Mouse (Mus musculus) frontal cortex, adult (tissue): ENCODE measurements around the gene Nrros.
"Not testable (repeated sequence)": the region's sequence is repeated elsewhere in the genome, so short reads cannot be mapped to it uniquely, and the experiment has no call there.

ENCODE experiments used
- ATAC-seq: cut with Nextera tagmentation; 2 replicates; pipeline ENCODE4 v1.9.2; 2017; ENCODE audit warnings: mild to moderate bottlenecking, moderate library complexity, mixed read lengths; ENCODE audit not compliant: low TSS enrichment

Gene Nrros

DNA sequence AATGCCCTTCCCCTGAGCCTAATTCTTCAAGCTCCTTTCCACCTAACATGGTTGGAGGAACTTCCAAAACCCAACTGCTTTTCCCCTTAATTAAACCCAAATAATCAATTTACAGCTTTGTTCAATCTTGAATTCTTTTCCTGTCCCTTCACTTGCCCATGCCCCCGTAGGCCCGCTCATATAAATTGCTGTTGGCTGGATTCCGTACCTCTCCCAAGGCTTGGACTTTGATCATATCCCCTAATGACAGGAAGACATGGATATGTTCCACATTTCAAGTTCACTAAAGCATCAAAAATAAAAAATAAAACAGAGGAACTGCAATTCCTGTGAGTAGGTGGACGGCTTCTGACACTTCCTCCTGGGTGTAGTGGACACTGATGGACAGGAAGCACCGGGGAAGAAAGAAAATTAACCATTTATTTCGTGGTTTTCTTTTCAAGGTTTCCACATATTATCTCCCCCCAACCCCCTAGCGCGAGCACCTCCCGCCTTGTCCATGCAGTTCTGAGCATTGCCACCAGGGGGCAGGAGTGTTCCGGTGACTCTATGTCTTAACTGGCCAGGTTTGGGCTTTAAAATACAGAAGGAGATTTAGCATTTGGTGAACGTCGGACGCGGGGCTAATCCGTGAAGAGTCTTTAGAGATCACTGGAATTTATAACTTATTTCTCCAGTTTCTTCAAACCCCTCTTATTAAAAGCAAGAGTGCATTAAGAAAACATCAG, 50.3 kb downstream of the Nrros start:
- ATAC-seq = no peak

DNA sequence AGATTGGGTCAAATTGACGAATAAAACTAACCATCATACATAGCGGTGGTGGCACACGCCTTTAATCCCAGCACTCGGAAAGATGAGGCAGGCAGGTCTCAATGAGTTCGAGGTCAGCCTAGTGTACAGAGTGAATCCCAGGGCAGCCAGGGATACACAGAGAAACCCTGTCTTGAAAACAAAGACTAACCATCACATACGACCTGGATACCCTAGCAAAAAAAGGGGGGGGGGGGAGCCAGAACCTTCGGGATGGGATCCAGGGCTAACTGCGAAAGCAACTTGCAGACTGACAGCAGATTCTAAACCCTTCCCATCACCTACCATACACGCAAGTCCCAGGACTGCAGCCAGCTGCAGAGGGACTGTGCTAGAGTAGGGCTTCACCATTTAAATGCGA, 51.0 kb downstream of the Nrros start:
- no peak for ATAC-seq

DNA sequence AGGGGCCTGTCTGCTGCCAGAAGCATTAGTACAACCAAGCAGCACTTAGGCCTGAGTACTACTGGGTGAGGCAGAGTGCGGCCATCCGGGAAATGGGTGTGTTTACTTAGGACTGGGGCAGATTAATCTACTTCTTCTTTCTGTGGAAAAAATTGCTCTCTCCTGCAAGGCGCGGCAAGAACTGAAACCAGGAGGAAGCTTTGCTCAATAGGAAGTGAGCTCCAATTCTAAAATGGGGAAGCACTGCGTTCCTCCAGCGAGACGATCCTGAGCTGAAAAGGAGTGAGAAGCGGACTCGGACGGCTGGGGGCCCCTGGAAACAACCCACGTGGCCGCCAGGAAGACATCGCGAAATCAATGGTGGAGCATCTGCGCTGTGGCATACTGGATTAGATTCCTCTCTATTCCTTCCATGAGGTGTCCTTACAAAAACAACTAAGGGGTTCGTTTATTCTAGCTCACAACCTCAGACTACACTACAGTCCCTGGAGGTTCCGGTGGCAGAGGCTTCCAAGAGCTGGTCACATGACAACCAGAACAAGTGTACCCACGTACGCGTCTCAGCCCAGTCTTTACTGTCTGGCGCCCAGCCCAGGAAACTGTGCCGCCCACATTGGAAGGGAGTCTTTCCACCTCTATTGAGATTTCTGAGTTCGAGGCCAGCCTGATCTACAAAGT, 51.7 kb downstream of the Nrros start:
- peak; percentile 56; the same call in 1 of the 2 replicates for ATAC-seq

DNA sequence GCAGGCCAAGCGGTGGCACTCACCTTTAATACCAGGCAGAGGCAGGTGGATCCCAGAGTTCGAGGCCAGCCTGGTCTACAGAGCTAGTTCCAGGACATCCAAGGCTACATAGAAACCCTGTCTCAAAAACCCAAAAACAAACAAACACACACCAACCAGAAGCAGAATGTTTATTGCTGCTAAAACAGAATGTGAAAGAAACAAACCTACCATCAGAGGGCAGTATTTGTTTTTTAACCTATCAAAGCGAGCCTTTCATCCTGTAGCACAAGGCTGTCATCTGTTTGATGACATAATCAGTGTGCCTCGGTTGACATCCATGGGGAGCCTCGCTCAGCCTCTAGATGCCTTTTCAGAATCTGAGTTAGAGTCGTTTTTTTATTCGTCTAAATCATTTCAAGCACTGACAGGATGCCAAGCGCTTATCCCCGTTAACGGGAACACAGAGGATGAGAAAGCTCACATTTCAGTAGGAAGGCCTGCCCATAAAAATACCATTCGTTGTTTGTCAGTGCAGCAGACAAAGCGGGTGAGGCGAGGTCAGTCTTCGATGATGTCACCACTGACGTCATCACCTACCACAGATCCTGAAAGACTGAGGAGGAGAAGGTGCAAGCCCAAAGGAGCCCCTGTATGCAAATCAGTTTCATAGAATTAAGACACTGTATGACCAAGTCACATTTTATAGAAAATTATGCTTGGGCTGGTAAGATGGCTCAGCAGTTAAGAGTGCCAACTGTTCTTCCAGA, 54.3 kb downstream of the Nrros start:
- peak; percentile 47 for ATAC-seq

DNA sequence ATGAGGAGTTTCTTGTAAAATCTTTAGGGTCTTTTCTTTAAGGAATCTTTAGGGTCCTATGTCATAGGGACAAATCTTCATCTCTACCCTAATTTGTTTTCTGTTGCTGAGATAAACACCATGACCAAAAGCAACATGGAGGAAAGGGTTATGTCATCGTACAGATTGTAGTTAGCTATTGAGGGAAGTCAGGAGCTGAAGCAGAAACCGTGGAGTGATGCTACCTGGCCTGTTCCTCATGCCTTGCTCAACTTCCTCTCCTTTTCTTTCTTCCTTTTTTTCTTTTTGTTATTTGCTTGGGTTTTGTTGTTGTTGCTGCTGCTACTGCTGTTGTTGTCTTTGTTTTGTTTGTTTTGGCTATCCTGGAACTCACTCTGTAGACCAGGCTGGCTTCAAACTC, 56.8 kb downstream of the Nrros start:
- no peak for ATAC-seq

DNA sequence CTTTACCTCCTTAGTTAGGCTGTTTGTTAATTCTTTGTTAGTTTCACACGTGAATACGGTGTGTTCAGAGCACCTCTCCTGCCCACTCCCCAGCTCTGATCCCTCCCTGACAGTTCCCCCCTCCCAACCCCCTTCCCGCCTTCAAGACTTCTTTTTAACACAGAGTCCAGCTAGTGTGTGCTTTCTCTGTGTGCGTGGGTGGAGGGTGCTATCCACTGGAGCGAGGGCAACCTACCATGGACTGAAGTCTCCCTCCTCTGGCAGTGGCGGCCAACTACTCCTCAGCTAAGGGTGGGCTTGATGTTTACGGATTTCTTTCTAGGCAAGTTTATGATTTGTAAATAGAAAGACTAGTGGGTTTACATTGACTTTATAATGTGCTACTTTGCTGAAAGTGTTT, 57.2 kb downstream of the Nrros start:
- no peak for ATAC-seq

DNA sequence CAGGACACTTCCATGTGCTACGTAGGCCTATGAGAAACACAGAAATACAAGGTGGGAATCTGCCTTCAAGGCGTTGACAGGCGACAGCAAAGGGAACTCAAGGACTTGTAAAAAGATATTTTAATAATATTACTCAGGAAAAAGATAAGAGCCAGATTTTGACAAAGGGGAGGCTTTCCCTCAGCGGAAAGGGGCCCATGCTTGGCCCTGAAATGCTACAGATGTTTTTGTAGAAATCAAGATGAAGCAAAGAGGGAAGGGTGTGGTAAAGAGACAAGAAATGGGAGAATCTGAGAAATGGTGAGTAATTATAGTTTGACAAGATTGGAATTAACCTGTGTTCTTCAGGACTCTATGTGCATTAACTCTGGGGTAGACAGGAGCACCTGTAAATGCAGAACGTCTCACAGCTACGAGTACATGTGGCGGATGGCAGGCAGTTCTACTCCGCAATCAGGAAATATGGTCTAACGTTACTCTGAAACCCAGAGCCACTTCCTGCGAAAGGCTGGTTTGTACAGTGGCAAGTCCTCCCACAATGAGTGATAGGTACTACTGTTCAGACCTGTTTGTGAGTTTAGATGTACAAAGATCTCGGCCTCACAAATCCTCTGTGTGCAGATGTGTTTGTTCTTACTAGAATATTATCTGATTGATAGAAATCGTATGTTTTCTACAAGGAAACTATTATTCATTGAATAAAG, 57.9 kb downstream of the Nrros start:
- no peak for ATAC-seq

DNA sequence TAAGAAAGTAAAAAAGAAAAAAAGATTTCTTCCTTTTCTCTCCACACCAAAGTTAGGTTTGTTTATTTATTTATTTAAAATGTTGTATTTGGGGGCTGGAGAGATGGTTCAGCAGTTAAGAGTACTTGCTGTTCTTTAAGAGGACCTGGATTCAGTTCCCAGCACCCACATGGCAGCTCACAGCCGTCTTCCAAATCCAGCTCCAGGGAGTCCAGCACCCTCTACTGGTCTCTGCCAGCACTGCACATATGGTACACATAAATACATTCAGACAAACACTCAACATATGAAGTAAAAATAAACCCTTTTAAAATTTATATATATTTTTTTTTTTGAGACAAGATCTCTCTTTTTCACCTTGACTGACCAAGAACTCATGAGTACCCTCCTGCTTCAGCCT, 59.7 kb downstream of the Nrros start:
- ATAC-seq = no peak

DNA sequence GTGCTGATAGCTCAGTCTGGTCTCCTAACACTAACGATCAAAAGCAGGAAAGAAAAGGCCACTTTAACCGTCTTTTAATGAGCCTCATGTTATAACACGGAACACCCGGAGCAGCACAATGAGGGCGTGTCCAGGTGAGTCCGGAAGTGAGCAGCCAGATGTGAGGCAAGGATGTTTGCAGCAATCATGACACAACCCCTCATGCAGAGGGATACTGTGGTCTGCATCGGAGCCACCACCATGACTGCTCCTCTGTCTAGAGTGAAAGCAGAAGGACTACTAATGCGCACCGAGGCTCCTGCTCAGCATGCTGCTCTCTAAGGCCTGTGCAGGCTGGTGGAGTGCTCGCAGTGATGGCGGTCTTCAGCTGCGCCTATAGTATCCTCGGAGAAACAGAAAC, 63.1 kb downstream of the Nrros start:
- ATAC-seq = no peak

DNA sequence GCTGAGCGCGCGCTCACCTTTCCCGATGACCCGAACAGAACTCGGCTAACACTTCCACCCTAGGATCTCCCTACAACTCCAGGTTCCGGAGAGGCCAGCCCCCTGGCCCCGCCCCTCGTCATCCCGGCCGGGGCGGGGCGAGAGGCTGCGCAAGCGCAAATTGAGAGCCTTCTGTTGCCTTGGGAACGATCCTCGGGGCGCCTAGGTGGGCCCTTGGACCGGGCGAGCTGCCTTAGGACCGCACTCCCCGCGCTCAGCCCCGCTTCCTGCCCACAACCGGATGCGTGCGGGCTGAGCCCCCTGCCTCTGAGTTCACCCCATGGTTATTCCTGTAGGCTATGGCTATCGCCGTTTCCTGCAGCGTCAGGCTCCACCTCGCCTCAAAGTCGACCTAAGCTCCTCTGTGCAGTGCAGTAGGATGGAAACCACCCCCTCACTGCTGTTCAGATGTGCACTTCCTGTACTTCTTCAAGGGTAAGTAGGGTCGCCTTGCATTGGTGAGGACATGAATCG, 65.7 kb downstream of the Nrros start, which contains the start of the genes Pigx and Cep19:
Gene Pigx, minus strand, starts transcription at position 103 of the 513 bp plus-strand sequence.
Gene Cep19, plus strand, starts transcription at position 163 of the 513 bp plus-strand sequence.
- peak; percentile 98 for ATAC-seq

DNA sequence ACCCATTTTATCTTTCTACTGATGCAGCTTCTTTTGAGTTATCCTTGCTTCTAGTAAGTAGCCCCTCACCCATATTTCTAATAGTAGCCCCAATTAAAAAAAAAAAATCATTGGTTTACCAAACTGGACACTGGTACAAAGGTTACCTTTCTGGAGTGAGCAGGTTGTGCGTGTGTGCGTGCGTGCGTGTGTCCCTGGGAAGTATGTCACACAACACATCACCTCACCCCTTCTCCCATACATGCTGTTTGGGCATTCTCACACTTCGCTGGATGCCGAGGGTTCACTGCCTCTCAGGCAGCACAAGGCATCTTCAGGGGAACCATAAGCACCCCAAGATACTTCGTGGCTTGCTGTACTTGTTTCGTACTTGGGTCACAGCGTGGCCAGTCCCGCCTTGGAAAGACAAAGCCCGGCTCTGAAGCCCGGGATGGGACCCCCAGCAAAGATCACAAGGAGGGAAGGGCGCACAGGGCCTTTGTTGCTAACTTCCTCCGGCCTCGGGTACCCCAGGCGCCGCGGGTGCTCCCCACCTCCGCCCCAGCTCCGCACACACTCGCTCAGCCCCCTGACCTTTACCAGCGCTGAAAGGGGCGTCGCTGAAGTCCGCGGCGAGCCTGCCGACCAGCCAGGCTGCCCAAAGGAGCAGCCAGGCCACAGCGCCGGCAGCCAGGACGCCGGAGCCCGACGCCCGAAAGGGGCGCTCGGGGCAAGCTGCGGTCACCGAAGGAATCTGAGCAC, 66.3 kb downstream of the Nrros start:
- peak; percentile 47 for ATAC-seq

DNA sequence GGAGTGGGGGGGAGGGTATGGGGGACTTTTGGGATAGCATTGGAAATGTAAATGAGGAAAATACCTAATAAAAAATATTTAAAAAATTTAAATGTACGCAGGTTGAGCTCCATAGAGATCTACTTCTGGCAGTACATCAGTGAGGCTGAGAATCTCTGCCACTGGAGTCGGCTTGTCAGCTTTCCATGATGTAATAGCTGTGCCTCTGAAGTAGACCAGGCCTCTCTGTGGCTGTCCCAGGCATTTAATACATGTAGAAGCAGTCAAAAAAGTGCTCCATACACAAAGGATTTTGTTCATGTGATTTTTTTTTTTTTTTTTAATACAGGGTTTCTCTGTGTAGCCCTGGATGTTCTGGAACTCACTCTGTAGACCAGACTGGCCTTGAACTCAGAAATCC, 67.6 kb downstream of the Nrros start:
- not testable (repeated sequence) for ATAC-seq
